Mouse (Mus musculus) limb, embryonic 14.5 days (tissue): ENCODE results near the gene Arfgef2. TPM values are rescaled to one million over a fixed set of nuclear protein-coding genes. Genes with fewer than 3 reads are reported as not detected.

Source experiments
- ATAC-seq: fragments of 200-750 bp; cut with Nextera tagmentation; 2 replicates; pipeline ENCODE4 v1.8.0; 2017; ENCODE audit warnings: low read depth, moderate number of reproducible peaks, moderate TSS enrichment; ENCODE audit not compliant: low FRiP score
- DNase-seq: peaks from one replicate; pipeline ENCODE4 v3.0.0-alpha.2; 2015; ENCODE audit warnings: low spot score
- H3K27ac ChIP-seq: fragments of 300-500 bp; sonication (generic); replicated peaks from 2 replicates; pipeline ENCODE4 v1.5.1; 2014; ENCODE audit warnings: low read depth, mild to moderate bottlenecking, low read length, moderate library complexity, mixed read lengths
- H3K27me3 ChIP-seq: fragments of 300-500 bp; sonication (generic); 2 replicates; pipeline ENCODE4 v1.6.1; 2014; ENCODE audit warnings: low read length, mixed read lengths; ENCODE audit not compliant: control insufficient read depth, insufficient read depth
- H3K36me3 ChIP-seq: fragments of 300-500 bp; sonication (generic); 2 replicates; pipeline ENCODE4 v1.6.1; 2014; ENCODE audit warnings: mild to moderate bottlenecking, low read length, moderate library complexity, mixed read lengths; ENCODE audit not compliant: control insufficient read depth, insufficient read depth
- H3K4me1 ChIP-seq: fragments of 300-500 bp; sonication (generic); 2 replicates; pipeline ENCODE4 v1.6.1; 2014; ENCODE audit warnings: antibody characterized with exemption, low read length, mixed read lengths; ENCODE audit not compliant: control insufficient read depth, insufficient read depth
- H3K4me2 ChIP-seq: fragments of 300-500 bp; sonication (generic); replicated peaks from 2 replicates; pipeline ENCODE4 v1.6.1; 2014; ENCODE audit warnings: low read depth, mild to moderate bottlenecking, low read length, moderate library complexity; ENCODE audit not compliant: severe bottlenecking
- H3K4me3 ChIP-seq: fragments of 300-500 bp; sonication (generic); replicated peaks from 2 replicates; pipeline ENCODE4 v1.5.1; 2014; ENCODE audit warnings: low read length
- H3K9ac ChIP-seq: fragments of 300-500 bp; sonication (generic); 2 replicates; pipeline ENCODE4 v1.6.1; 2014; ENCODE audit warnings: mild to moderate bottlenecking, low read depth, low read length, moderate library complexity; ENCODE audit not compliant: severe bottlenecking
- H3K9me3 ChIP-seq: fragments of 300-500 bp; sonication (generic); 2 replicates; pipeline ENCODE4 v1.6.1; 2016; ENCODE audit warnings: low read length; ENCODE audit not compliant: control insufficient read depth
- POLR2A ChIP-seq: fragments of 200-500 bp; IDR thresholded peaks from 2 replicates; pipeline ENCODE4 v1.8.0; 2012; ENCODE audit warnings: inconsistent platforms, mild to moderate bottlenecking, moderate library complexity, borderline replicate concordance; ENCODE audit not compliant: insufficient read depth, insufficient read length; ENCODE audit errors: extremely low read depth
- WGBS: fragments of 180-500 bp; shearing (Covaris S2); extraction: QIAGEN DNeasy Blood & Tissue Kit; methylation state at CpG from one replicate; pipeline ENCODE4 v1.1.7; 2014; 5-methylcytosine and 5-hydroxymethylcytosine counted together
- polyA plus RNA-seq, 2 experiments: library from polyadenylated mRNA; depleted of rRNA in 1 of 2; stranded (reverse) in 1 of 2; unstranded in 1 of 2; fragments of >200 nt; fragmentation: Nextera tagmentation in 1 of 2; extraction: Ambion mirVana in 1 of 2; gene quantifications; 2 replicates each; pipeline versions ENCODE4 v1.2.1 to v1.2.3; 2012 to 2014

Gene Arfgef2
- polyA plus RNA-seq, 2 experiments = 6.1 to 10.5 TPM

- TF ChIP-seq POLR2A = no peak
- no peak for DNase-seq
- Histone ChIP-seq H3K27me3 (no peaks in the 10 kb centered on the region), H3K9me3 (no peaks in the 10 kb centered on the region), H3K9ac (no peak overlapping the region), H3K4me3 (no peak overlapping the region), H3K36me3 (peaks cover 85% of the 10 kb centered on the region), H3K4me1 (no peaks in the 10 kb centered on the region), H3K4me2 (no peak overlapping the region), H3K27ac (no peak overlapping the region)
- ATAC-seq = no peak
- WGBS = 95% methylated on average over 20 of the region's 20 CpGs
These were observed 65.0 kb downstream of the Arfgef2 start for GRCm38 (mm10) chr2:166870271-166870865.

GRCm38 (mm10) chr2:166870899-166871298 lies 65.5 kb downstream of the Arfgef2 start:
- H3K9me3 ChIP-seq = no peaks in the 10 kb centered on the region
- WGBS = 93% methylated on average over 10 of the region's 10 CpGs
- peaks cover 80% of the 10 kb centered on the region for H3K36me3 ChIP-seq
- H3K27ac ChIP-seq = no peak overlapping the region
- no peaks in the 10 kb centered on the region for H3K27me3 ChIP-seq
- H3K4me2 ChIP-seq = no peak overlapping the region
- DNase-seq = no peak
- no peak overlapping the region for H3K9ac ChIP-seq
- no peaks in the 10 kb centered on the region for H3K4me1 ChIP-seq
- TF ChIP-seq POLR2A = no peak
- no peak overlapping the region for H3K4me3 ChIP-seq
- ATAC-seq = no peak

- H3K4me3 ChIP-seq = no peak overlapping the region
- H3K4me1 ChIP-seq = no peaks in the 10 kb centered on the region
- no peak overlapping the region for H3K9ac ChIP-seq
- ATAC-seq (no peak), DNase-seq (no peak)
- 70% methylated on average over 10 of the region's 10 CpGs for WGBS
- H3K36me3 ChIP-seq = peaks cover 70% of the 10 kb centered on the region
- H3K27ac ChIP-seq = no peak overlapping the region
- TF ChIP-seq POLR2A = no peak
- no peaks in the 10 kb centered on the region for H3K27me3 ChIP-seq
- H3K9me3 ChIP-seq = no peaks in the 10 kb centered on the region
- H3K4me2 ChIP-seq = no peak overlapping the region
These were observed 69.4 kb downstream of the Arfgef2 start for GRCm38 (mm10) chr2:166874675-166875280.

DNA sequence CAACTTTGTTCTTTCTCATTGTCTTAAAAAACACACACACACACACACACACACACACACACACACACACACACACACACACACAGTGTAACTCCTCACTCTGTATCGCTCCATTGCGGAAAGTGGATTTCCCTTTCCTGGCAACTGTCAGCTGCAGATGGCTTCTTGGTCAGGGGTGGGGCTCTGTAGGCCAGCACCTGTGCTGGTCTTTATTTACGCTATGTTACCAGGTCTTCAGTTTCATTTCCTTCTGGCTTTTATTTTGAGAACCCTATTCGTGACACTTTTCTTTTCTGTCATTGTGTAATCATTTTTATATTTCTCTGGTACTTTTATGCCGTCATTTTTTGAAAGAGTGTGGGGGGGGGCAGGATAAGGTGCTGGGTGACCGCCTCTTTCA lies 70.2 kb downstream of the Arfgef2 start:
- WGBS = 76% methylated on average over 6 of the region's 6 CpGs
- H3K4me3 ChIP-seq = no peak overlapping the region
- no peak overlapping the region for H3K4me2 ChIP-seq
- H3K4me1 ChIP-seq = no peaks in the 10 kb centered on the region
- no peak for ATAC-seq
- no peaks in the 10 kb centered on the region for H3K27me3 ChIP-seq
- peaks cover 63% of the 10 kb centered on the region for H3K36me3 ChIP-seq
- H3K9me3 ChIP-seq = no peaks in the 10 kb centered on the region
- no peak overlapping the region for H3K27ac ChIP-seq
- DNase-seq = no peak
- TF ChIP-seq POLR2A = no peak
- H3K9ac ChIP-seq = no peak overlapping the region

DNA sequence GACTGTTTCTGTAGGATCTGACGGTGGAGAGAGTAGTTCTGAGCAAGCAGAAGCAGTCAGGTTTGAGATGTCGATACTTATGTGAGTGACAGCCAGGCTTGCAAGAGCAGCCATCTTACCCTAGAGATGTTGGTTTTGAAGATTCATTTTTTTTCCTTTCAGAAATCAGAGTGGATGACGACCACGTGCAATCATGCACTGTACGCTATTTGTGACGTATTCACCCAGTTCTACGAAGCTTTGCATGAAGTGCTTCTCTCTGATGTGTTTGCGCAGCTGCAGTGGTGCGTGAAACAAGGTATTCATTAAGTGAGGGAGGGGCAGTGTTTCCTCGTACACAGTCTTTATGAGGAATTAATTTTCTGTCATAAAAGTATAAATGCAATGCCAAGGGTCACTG lies 70.9 kb downstream of the Arfgef2 start:
- WGBS = 82% methylated on average over 10 of the region's 10 CpGs
- no peak for TF ChIP-seq POLR2A
- Histone ChIP-seq H3K36me3 (peaks cover 59% of the 10 kb centered on the region), H3K4me3 (no peak overlapping the region), H3K4me1 (no peaks in the 10 kb centered on the region), H3K9me3 (no peaks in the 10 kb centered on the region), H3K27ac (no peak overlapping the region), H3K9ac (no peak overlapping the region), H3K27me3 (no peaks in the 10 kb centered on the region), H3K4me2 (no peak overlapping the region)
- ATAC-seq (no peak), DNase-seq (no peak)
